Mouse (Mus musculus) activated CD4-positive, CD25-positive, alpha-beta regulatory T cell, adult 4 months (primary cell): ENCODE data around the gene Pdzd7. TPM values are rescaled to one million over a fixed set of nuclear protein-coding genes. Genes with fewer than 3 reads are reported as not detected.

Source experiments
- ATAC-seq: one replicate; pipeline ENCODE4 v1.8.0; 2017
- polyA plus RNA-seq, 2 experiments: library from polyadenylated mRNA; unstranded; fragments of 100-300 nt; shearing (Covaris generic); gene quantifications; one replicate each; pipeline ENCODE4 v1.2.1; 2017

Pdzd7 gene
- under 1 TPM in 1 of 2 experiments, not detected in 1; 0.32 TPM for polyA plus RNA-seq

- ATAC-seq, result no peak
Measured at GRCm38 (mm10) chr19:45045651-45046050, at the start of gene Pdzd7. Gene Pdzd7 (minus strand): TSS chr19:45045717.

- ATAC-seq, result no peak
Measured at GRCm38 (mm10) chr19:45081841-45082550, 36.5 kb upstream of the Pdzd7 start.

GRCm38 (mm10) chr19:45081279-45081678 is 35.8 kb upstream of the Pdzd7 start:
- ATAC-seq, result peak; percentile 35

- no peak for ATAC-seq
Measured at GRCm38 (mm10) chr19:45080711-45081110, 35.2 kb upstream of the Pdzd7 start.

- ATAC-seq, result peak; percentile 55
Measured at GRCm38 (mm10) chr19:45079769-45080515, 34.4 kb upstream of the Pdzd7 start.

- ATAC-seq, result no peak
Measured at GRCm38 (mm10) chr19:45078971-45079764, 33.7 kb upstream of the Pdzd7 start.

- ATAC-seq, result no peak
Measured at GRCm38 (mm10) chr19:45077742-45078645, 32.5 kb upstream of the Pdzd7 start.

GRCm38 (mm10) chr19:45076586-45077510 is 31.3 kb upstream of the Pdzd7 start:
- no peak for ATAC-seq

GRCm38 (mm10) chr19:45076036-45076575 is 30.6 kb upstream of the Pdzd7 start:
- no peak for ATAC-seq

- peak; percentile 25 for ATAC-seq
Measured at GRCm38 (mm10) chr19:45075323-45076035, 30.0 kb upstream of the Pdzd7 start.

- peak; percentile 59 for ATAC-seq
Measured at GRCm38 (mm10) chr19:45074580-45075322, 29.2 kb upstream of the Pdzd7 start, which contains the start of gene Kazald1. Gene Kazald1 (plus strand): TSS chr19:45075241.

- peak; percentile 40 for ATAC-seq
Measured at GRCm38 (mm10) chr19:45073871-45074542, 28.5 kb upstream of the Pdzd7 start.

GRCm38 (mm10) chr19:45067758-45068510 is 22.4 kb upstream of the Pdzd7 start:
- ATAC-seq, result no peak

- ATAC-seq, result no peak
Measured at GRCm38 (mm10) chr19:45067170-45067569, 21.7 kb upstream of the Pdzd7 start.

GRCm38 (mm10) chr19:45065226-45065625 is 19.7 kb upstream of the Pdzd7 start:
- no peak for ATAC-seq

GRCm38 (mm10) chr19:45063565-45064292 is 18.2 kb upstream of the Pdzd7 start:
- ATAC-seq, result peak; percentile 66

- ATAC-seq, result no peak
Measured at GRCm38 (mm10) chr19:45058841-45059240, 13.3 kb upstream of the Pdzd7 start.
